Mouse (Mus musculus): Measurements from ENCODE around the gene Hs1bp3. TPM values are rescaled to one million over a fixed set of nuclear protein-coding genes. Genes with fewer than 3 reads are reported as not detected.

Hs1bp3 gene
- polyA plus RNA-seq, 1 experiment from 2014 or later = 9.8 TPM

DNA sequence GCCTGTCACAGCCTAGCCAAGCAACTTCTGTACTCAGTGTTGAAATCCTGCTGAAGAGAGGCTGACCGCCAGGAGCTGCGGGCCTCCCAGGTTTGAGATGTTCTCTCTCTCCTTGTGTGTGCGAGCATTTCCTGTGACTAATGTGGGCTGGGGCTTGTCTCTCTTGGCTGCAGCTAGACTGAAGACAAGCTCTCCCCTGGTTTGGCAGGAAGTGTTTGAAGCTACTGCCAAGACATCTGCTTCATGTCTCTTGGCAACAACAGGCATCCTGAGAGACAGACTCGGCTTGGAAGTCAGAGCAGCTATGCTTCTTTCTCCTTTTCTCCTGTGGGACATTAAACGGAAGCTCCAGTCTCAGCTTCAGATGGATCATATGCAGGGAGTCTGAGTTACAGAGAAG, 44.2 kb downstream of the Hs1bp3 start:
- peak; percentile 61; the same call in 1 of the 2 replicates for ATAC-seq (replicated peaks; ENCODE audit: insufficient number of reproducible peaks, low FRiP score, low TSS enrichment)

DNA sequence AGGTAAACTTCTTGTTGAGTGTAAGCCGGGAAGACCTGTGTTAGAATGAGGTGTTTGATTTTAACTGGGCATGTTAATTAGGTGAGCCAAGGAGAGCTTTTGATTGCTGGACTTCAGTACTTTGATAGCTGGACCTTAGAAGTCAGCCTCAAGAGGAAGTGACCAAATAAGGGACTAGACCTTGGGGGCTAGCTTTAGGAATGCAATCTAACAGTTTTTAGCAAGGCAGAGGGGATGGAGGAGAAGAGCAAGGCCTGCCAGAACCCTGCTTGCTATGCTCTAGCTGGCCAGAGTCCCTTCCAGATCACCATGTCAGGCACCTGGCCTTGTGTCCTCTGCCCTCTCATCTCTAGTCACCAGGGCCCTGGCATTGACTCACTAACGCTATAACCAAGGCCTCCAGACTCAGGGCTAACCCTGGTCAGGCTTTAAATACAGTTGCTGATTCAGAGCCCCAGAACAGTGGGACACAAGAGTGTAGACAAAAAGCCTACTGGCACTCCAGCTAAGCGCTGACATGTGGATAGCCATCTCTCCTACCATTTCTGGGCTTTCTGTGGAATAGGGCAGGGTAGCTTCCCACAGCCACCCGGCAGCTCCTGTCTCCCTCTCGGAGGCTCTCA, 45.2 kb downstream of the Hs1bp3 start:
- Histone ChIP-seq H3K27me3 (ENCODE audit: control insufficient read depth, insufficient read depth, low read length) (no peaks in the 10 kb centered on the region), H3K27ac (ENCODE audit: low read depth, low read length) (peak overlapping the region; percentile 71; the same call in 1 of the 2 replicates), H3K4me3 (ENCODE audit: low read depth, low read length) (no peak overlapping the region), H3K36me3 (ENCODE audit: control insufficient read depth, insufficient read depth, low read length) (no peaks in the 10 kb centered on the region), H3K9me3 (replicated peaks; ENCODE audit: control insufficient read depth, low read length) (no peaks in the 10 kb centered on the region), H3K9ac (ENCODE audit: low read depth, low read length) (no peak overlapping the region), H3K4me2 (no peak overlapping the region), H3K4me1 (ENCODE audit: control insufficient read depth, insufficient read depth, low read length) (peaks cover 15% of the 10 kb centered on the region)
- WGBS (ENCODE audit: insufficient replicate concordance) = 74% methylated on average over 5 of the region's 5 CpGs
- no peak for ATAC-seq (replicated peaks; ENCODE audit: insufficient number of reproducible peaks, low FRiP score, low TSS enrichment)

More for the DNA sequence above, 44.2 kb downstream of the Hs1bp3 start:
- peaks cover 15% of the 10 kb centered on the region for H3K4me1 ChIP-seq (ENCODE audit: control insufficient read depth, insufficient read depth, low read length)
- H3K27me3 ChIP-seq (ENCODE audit: control insufficient read depth, insufficient read depth, low read length) = no peaks in the 10 kb centered on the region
- no peak overlapping the region for H3K9ac ChIP-seq (ENCODE audit: low read depth, low read length)
- peak overlapping the region; percentile 71 for H3K27ac ChIP-seq (ENCODE audit: low read depth, low read length)
- no peaks in the 10 kb centered on the region for H3K9me3 ChIP-seq (replicated peaks; ENCODE audit: control insufficient read depth, low read length)
- no peak overlapping the region for H3K4me3 ChIP-seq (ENCODE audit: low read depth, low read length)
- WGBS (ENCODE audit: insufficient replicate concordance) = 33% methylated on average over 5 of the region's 5 CpGs
- no peaks in the 10 kb centered on the region for H3K36me3 ChIP-seq (ENCODE audit: control insufficient read depth, insufficient read depth, low read length)
- H3K4me2 ChIP-seq = no peak overlapping the region

DNA sequence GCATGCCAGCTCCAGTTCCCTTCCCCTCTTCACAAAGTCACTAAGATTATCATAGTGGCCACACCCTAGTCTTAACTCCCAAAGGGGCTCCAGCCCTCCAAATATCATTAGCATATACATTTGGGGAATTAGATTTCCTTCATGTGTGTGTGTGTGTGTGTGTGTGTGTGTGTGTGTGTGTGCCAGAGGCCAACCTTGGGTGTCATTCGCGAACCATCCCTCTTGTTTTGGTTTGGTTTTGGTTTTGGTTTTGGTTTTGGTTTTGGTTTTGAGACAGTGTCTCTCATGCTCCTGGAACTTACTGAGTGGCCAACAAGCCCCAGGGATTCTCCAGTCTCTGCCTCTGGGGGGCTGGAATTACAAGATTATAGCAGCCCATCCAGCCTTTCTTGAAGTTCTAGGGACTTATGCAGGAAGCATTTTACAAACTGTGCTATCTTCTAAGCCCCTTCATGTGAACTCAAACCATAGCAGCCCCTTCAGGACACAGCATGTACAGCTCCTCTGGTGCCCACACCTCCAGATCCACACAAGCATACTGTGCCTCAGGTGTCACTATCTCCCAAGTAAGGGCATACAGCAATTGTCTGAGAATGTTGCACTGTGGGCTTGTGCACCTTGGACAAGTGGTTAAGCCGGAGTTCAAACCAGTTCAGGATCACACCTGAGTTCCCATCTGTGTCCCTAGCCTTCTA, 46.3 kb downstream of the Hs1bp3 start:
- H3K4me3 ChIP-seq (ENCODE audit: low read depth, low read length) = no peak overlapping the region
- H3K36me3 ChIP-seq (ENCODE audit: control insufficient read depth, insufficient read depth, low read length) = no peaks in the 10 kb centered on the region
- no peak overlapping the region for H3K9ac ChIP-seq (ENCODE audit: low read depth, low read length)
- no peak overlapping the region for H3K4me2 ChIP-seq
- H3K4me1 ChIP-seq (ENCODE audit: control insufficient read depth, insufficient read depth, low read length) = peaks cover 15% of the 10 kb centered on the region
- H3K27me3 ChIP-seq (ENCODE audit: control insufficient read depth, insufficient read depth, low read length) = no peaks in the 10 kb centered on the region
- no peaks in the 10 kb centered on the region for H3K9me3 ChIP-seq (replicated peaks; ENCODE audit: control insufficient read depth, low read length)
- no peak for ATAC-seq (replicated peaks; ENCODE audit: insufficient number of reproducible peaks, low FRiP score, low TSS enrichment)
- 89% methylated on average over 3 of the region's 3 CpGs for WGBS (ENCODE audit: insufficient replicate concordance)
- H3K27ac ChIP-seq (ENCODE audit: low read depth, low read length) = no peak overlapping the region

DNA sequence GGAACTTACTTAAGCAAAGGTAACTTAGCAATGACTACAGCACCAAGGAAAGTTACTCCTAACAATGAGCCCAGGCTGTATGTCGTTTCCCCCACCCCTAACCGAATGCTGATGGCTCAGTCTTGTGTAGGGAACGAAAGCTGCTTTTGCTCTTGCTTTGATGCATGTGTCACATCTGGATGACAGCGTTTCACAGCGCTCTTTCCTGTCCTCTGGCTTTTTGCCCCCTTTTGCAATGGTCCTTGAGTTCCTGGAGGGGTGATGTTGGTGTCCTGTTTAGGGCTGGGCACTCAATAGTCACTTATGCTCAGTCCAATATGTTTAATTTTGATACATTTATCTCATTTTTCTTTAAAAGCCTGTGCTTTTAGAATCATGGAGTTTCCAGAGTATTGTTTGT, 48.6 kb downstream of the Hs1bp3 start:
- no peak for ATAC-seq (replicated peaks; ENCODE audit: insufficient number of reproducible peaks, low FRiP score, low TSS enrichment)
- Histone ChIP-seq H3K36me3 (ENCODE audit: control insufficient read depth, insufficient read depth, low read length) (no peaks in the 10 kb centered on the region), H3K9me3 (replicated peaks; ENCODE audit: control insufficient read depth, low read length) (no peaks in the 10 kb centered on the region), H3K27me3 (ENCODE audit: control insufficient read depth, insufficient read depth, low read length) (no peaks in the 10 kb centered on the region), H3K27ac (ENCODE audit: low read depth, low read length) (no peak overlapping the region), H3K4me2 (no peak overlapping the region), H3K4me3 (ENCODE audit: low read depth, low read length) (no peak overlapping the region), H3K4me1 (ENCODE audit: control insufficient read depth, insufficient read depth, low read length) (peaks cover 15% of the 10 kb centered on the region), H3K9ac (ENCODE audit: low read depth, low read length) (no peak overlapping the region)
- WGBS (ENCODE audit: insufficient replicate concordance) = 66% methylated on average over 5 of the region's 5 CpGs

DNA sequence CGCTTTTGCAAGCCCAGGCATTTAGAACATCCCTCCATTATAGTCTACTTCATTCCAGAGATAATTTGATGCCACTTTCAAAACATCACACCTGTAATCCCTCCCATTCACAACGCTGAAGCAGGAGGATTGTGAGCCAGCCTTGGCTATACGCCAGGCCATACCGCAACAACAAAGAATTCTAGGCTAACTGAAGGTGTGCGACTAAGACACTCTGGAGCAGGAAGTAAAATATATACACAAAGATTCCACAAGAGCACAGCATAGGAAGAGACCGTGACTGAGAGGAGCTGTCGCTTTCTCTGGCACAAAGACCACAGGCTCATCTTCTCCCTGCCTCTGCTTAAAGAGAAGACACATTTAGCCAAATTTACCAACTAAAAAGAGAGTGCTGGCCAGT, 49.2 kb downstream of the Hs1bp3 start:
- Histone ChIP-seq H3K4me1 (ENCODE audit: control insufficient read depth, insufficient read depth, low read length) (peaks cover 11% of the 10 kb centered on the region), H3K27ac (ENCODE audit: low read depth, low read length) (no peak overlapping the region), H3K4me2 (no peak overlapping the region), H3K4me3 (ENCODE audit: low read depth, low read length) (no peak overlapping the region), H3K36me3 (ENCODE audit: control insufficient read depth, insufficient read depth, low read length) (no peaks in the 10 kb centered on the region), H3K27me3 (ENCODE audit: control insufficient read depth, insufficient read depth, low read length) (no peaks in the 10 kb centered on the region), H3K9ac (ENCODE audit: low read depth, low read length) (no peak overlapping the region), H3K9me3 (replicated peaks; ENCODE audit: control insufficient read depth, low read length) (no peaks in the 10 kb centered on the region)
- no peak for ATAC-seq (replicated peaks; ENCODE audit: insufficient number of reproducible peaks, low FRiP score, low TSS enrichment)
- 68% methylated on average over 7 of the region's 7 CpGs for WGBS (ENCODE audit: insufficient replicate concordance)

DNA sequence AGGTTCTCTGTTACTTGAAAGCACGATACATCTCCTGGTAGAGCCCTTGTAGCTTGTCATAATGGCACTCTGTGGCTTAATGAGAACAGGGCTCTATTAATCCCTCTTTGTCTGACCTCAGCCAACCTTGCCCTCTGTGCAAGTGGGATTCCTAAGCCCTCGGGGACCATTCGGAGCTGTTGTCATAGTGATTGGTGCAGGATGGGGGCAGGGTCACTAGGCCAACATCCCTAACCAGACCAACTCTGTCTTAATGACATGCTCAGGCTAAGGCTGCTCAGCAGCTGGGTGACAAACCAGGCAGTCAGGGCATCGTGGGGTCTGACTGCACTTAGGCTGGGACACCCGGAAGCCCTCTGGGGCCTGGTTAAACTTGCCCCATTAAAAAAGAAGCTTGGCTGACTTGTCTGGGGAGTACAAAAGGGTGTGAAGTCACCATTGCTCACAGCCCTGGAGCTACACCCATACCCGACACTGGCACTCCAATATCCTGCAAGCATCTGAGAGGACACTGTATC, 51.1 kb downstream of the Hs1bp3 start:
- Histone ChIP-seq H3K9ac (ENCODE audit: low read depth, low read length) (no peak overlapping the region), H3K4me2 (no peak overlapping the region), H3K36me3 (ENCODE audit: control insufficient read depth, insufficient read depth, low read length) (no peaks in the 10 kb centered on the region), H3K27me3 (ENCODE audit: control insufficient read depth, insufficient read depth, low read length) (no peaks in the 10 kb centered on the region), H3K9me3 (replicated peaks; ENCODE audit: control insufficient read depth, low read length) (no peaks in the 10 kb centered on the region), H3K4me1 (ENCODE audit: control insufficient read depth, insufficient read depth, low read length) (no peaks in the 10 kb centered on the region), H3K4me3 (ENCODE audit: low read depth, low read length) (no peak overlapping the region), H3K27ac (ENCODE audit: low read depth, low read length) (no peak overlapping the region)
- WGBS (ENCODE audit: insufficient replicate concordance) = 47% methylated on average over 6 of the region's 6 CpGs
- ATAC-seq (replicated peaks; ENCODE audit: insufficient number of reproducible peaks, low FRiP score, low TSS enrichment) = no peak

DNA sequence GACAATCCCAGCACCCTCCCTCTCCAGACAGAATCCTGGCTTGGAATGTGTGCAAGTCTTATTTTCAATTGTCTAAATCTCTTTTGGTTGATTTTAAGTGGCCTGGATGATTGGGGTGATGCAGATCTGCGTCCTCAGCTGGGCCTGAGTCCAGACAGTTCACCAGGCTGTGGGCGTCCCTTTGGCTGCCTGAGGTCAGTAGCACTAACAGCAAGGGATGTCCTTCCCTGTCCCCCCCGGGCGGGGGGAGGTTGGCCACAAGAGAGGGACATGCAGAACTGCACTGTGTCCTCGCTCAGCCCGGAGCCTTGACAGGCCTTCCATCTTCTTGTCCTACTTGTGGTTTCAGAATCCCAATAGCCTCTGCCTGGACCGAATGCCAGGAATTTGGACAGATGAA, 52.1 kb downstream of the Hs1bp3 start:
- Histone ChIP-seq H3K4me2 (no peak overlapping the region), H3K4me3 (ENCODE audit: low read depth, low read length) (no peak overlapping the region), H3K4me1 (ENCODE audit: control insufficient read depth, insufficient read depth, low read length) (no peaks in the 10 kb centered on the region), H3K27me3 (ENCODE audit: control insufficient read depth, insufficient read depth, low read length) (no peaks in the 10 kb centered on the region), H3K9me3 (replicated peaks; ENCODE audit: control insufficient read depth, low read length) (no peaks in the 10 kb centered on the region), H3K27ac (ENCODE audit: low read depth, low read length) (no peak overlapping the region), H3K36me3 (ENCODE audit: control insufficient read depth, insufficient read depth, low read length) (no peaks in the 10 kb centered on the region), H3K9ac (ENCODE audit: low read depth, low read length) (no peak overlapping the region)
- no peak for ATAC-seq (replicated peaks; ENCODE audit: insufficient number of reproducible peaks, low FRiP score, low TSS enrichment)
- 73% methylated on average over 7 of the region's 7 CpGs for WGBS (ENCODE audit: insufficient replicate concordance)

DNA sequence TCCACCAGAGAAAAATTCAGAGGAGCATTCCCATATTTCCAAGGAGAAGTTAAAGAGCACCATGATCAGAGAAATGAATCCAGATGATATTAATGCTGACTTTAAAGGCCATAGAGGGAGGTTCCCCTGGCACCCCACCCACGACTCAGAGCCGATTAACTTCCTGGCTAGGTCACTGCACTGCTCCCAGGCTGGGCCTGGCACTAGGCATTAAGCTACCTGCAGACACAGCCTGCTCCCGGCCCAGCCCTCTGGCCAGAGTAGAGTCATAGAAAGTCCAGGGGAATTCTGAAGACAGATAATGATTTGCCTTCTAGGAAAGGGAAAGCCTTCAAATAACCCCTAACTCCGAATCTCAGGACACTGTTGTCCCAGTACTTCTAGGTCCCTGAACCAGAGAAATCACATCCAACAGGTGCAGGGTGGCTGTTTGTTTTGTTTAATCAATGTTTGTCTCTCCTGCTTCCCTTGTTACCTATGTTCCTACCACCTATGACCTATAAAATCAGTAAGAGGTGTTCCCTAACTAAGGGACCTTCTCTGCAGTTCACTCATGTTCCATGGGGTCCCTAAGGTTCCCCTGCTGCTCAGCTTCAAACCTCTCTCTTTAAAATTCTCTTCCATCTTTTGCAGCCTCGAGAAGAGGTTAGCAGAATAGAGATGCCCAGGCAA, 52.8 kb downstream of the Hs1bp3 start:
- Histone ChIP-seq H3K9ac (ENCODE audit: low read depth, low read length) (no peak overlapping the region), H3K27ac (ENCODE audit: low read depth, low read length) (no peak overlapping the region), H3K27me3 (ENCODE audit: control insufficient read depth, insufficient read depth, low read length) (no peaks in the 10 kb centered on the region), H3K4me3 (ENCODE audit: low read depth, low read length) (no peak overlapping the region), H3K4me2 (no peak overlapping the region), H3K9me3 (replicated peaks; ENCODE audit: control insufficient read depth, low read length) (no peaks in the 10 kb centered on the region), H3K36me3 (ENCODE audit: control insufficient read depth, insufficient read depth, low read length) (no peaks in the 10 kb centered on the region), H3K4me1 (ENCODE audit: control insufficient read depth, insufficient read depth, low read length) (no peaks in the 10 kb centered on the region)
- no peak for ATAC-seq (replicated peaks; ENCODE audit: insufficient number of reproducible peaks, low FRiP score, low TSS enrichment)
- 74% methylated on average over 5 of the region's 5 CpGs for WGBS (ENCODE audit: insufficient replicate concordance)
